Mouse (Mus musculus): ENCODE results near the gene Plcl1. TPM values are rescaled to one million over a fixed set of nuclear protein-coding genes. Genes with fewer than 3 reads are reported as not detected.
A peak's percentile ranks its signal among the peaks of the same experiment; 100 is the strongest.
"Not testable (repeated sequence)": the region's sequence is repeated elsewhere in the genome, so short reads cannot be mapped to it uniquely, and the experiment has no call there.

Plcl1 gene
- total RNA-seq, 2 experiments from 2014 or later: 16.9 to 19.6 TPM

GRCm38 (mm10) chr1:55430587-55430986 is 24.9 kb downstream of the Plcl1 start:
- no peak for DNase-seq (ENCODE audit: low spot score in 2 of 2)
- intact Hi-C loops (cut with DNase I): no loop called here

GRCm38 (mm10) chr1:55436589-55436988 is 30.9 kb downstream of the Plcl1 start:
- DNase-seq (ENCODE audit: low spot score in 2 of 2): no peak
- intact Hi-C loops (cut with DNase I): no loop called here

GRCm38 (mm10) chr1:55437095-55437494 is 31.4 kb downstream of the Plcl1 start:
- intact Hi-C loops (cut with DNase I): no loop called here
- no peak for DNase-seq (ENCODE audit: low spot score in 2 of 2)

GRCm38 (mm10) chr1:55438617-55439016 is 32.9 kb downstream of the Plcl1 start:
- intact Hi-C loops (cut with DNase I): no loop called here
- DNase-seq (ENCODE audit: low spot score in 2 of 2): no peak

- intact Hi-C loops (cut with DNase I): no loop called here
- no peak for DNase-seq (ENCODE audit: low spot score in 2 of 2)
Measured at GRCm38 (mm10) chr1:55445043-55445688, 39.4 kb downstream of the Plcl1 start.

GRCm38 (mm10) chr1:55445689-55446044 is 39.9 kb downstream of the Plcl1 start:
- intact Hi-C loops (cut with DNase I): no loop called here

GRCm38 (mm10) chr1:55446273-55446672 is 40.6 kb downstream of the Plcl1 start:
- intact Hi-C loops (cut with DNase I): no loop called here
- DNase-seq (ENCODE audit: low spot score in 2 of 2): no peak

More at GRCm38 (mm10) chr1:55445689-55446044, 39.9 kb downstream of the Plcl1 start:
- no peak for DNase-seq (ENCODE audit: low spot score in 2 of 2)

- no peak for DNase-seq (ENCODE audit: low spot score in 2 of 2)
- intact Hi-C loops (cut with DNase I): no loop called here
Measured at GRCm38 (mm10) chr1:55446876-55447275, 41.2 kb downstream of the Plcl1 start.

- intact Hi-C loops (cut with DNase I): no loop called here
- DNase-seq (ENCODE audit: low spot score in 2 of 2): no peak
Measured at GRCm38 (mm10) chr1:55447661-55448060, 41.9 kb downstream of the Plcl1 start.

- peak in 1 of 2 experiments; percentile 15 for DNase-seq (ENCODE audit: low spot score in 2 of 2)
- intact Hi-C loops (cut with DNase I): no loop called here
Measured at GRCm38 (mm10) chr1:55448104-55448503, 42.4 kb downstream of the Plcl1 start.

- no peak for DNase-seq (ENCODE audit: low spot score in 2 of 2)
- intact Hi-C loops (cut with DNase I): no loop called here
Measured at GRCm38 (mm10) chr1:55449779-55450178, 44.1 kb downstream of the Plcl1 start.

GRCm38 (mm10) chr1:55454119-55454518 is 48.4 kb downstream of the Plcl1 start:
- intact Hi-C loops (cut with DNase I): no loop called here

GRCm38 (mm10) chr1:55462301-55462700 is 56.6 kb downstream of the Plcl1 start:
- intact Hi-C loops (cut with DNase I): no loop called here
- no peak for DNase-seq (ENCODE audit: low spot score in 2 of 2)

More at GRCm38 (mm10) chr1:55454119-55454518, 48.4 kb downstream of the Plcl1 start:
- peak in 1 of 2 experiments; percentile 34 for DNase-seq (ENCODE audit: low spot score in 2 of 2)

GRCm38 (mm10) chr1:55473756-55474155 is 68.0 kb downstream of the Plcl1 start:
- intact Hi-C loops (cut with DNase I): no loop called here
- no peak for DNase-seq (ENCODE audit: low spot score in 2 of 2)

- intact Hi-C loops (cut with DNase I): no loop called here
- DNase-seq (ENCODE audit: low spot score in 2 of 2): peak in 1 of 2 experiments; percentile 13
Measured at GRCm38 (mm10) chr1:55474976-55475375, 69.3 kb downstream of the Plcl1 start.

- intact Hi-C loops (cut with DNase I); DNase-seq (ENCODE audit: low spot score in 2 of 2): not testable (repeated sequence)
Measured at GRCm38 (mm10) chr1:55487371-55487770, 81.7 kb downstream of the Plcl1 start.

- intact Hi-C loops (cut with DNase I): no loop called here
- no peak for DNase-seq (ENCODE audit: low spot score in 2 of 2)
Measured at GRCm38 (mm10) chr1:55488261-55488660, 82.5 kb downstream of the Plcl1 start.

- peak; percentile 47 to 58 for DNase-seq (ENCODE audit: low spot score in 2 of 2)
- intact Hi-C loops (cut with DNase I): no loop called here
Measured at GRCm38 (mm10) chr1:55489355-55489754, 83.6 kb downstream of the Plcl1 start.

GRCm38 (mm10) chr1:55499872-55500271 is 94.2 kb downstream of the Plcl1 start:
- peak; percentile 26 to 38 for DNase-seq (ENCODE audit: low spot score in 2 of 2)
- intact Hi-C loops (cut with DNase I): no loop called here

- intact Hi-C loops (cut with DNase I): no loop called here
- no peak for DNase-seq (ENCODE audit: low spot score in 2 of 2)
Measured at GRCm38 (mm10) chr1:55500981-55501682, 95.4 kb downstream of the Plcl1 start.

- intact Hi-C loops (cut with DNase I): no loop called here
- no peak for DNase-seq (ENCODE audit: low spot score in 2 of 2)
Measured at GRCm38 (mm10) chr1:55505811-55506210, 100.1 kb downstream of the Plcl1 start.
